In the genomic region with DNA sequence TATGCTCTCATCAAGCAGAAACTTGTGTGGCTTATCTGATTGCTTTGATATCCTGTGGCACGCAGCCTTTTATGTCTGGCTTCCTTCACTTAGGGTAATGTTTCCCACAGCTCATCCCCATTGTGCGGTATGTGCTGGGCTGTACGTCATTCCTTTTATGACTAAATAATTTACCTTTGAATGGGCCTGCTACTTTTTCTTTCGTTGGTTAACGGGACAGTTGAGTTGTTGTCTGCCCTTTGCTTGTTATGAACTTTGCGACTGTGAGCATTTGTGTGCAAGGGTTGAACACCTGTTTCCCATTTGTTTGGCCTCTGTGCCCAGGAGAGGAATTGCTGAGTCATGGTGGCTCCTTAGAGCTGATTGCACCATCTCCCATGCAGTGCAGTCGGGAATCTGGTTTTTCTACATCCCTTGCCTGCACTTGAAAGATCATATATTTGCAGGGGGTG, we compare ENCODE assay signal across 9 mouse cellular contexts. TPM values are rescaled to one million over a fixed set of nuclear protein-coding genes. Genes with fewer than 3 reads are reported as not detected.
DNase-seq lines count a peak whose midpoint lies in the region; ATAC-seq and TF ChIP-seq lines count a peak whose summit lies in the region.
"Had no signal": no experiment of that assay in that cellular context is flagged by ENCODE, and none has a peak within 500 bp of the region (broad histone marks: within the 10 kb centered on the region; RNA-seq: fewer than 3 reads in every experiment).

No protein-coding gene starts in this region.

- H3K4me3 ChIP-seq in liver, embryonic 13.5 days (replicated peaks) = no peak overlapping the region
- H3K4me3 ChIP-seq in midbrain, postnatal 0 days (ENCODE audit: low read depth, low read length) = no peak overlapping the region
- H3K4me3 ChIP-seq: stomach, embryonic 15.5 days had no signal

- H3K9me3 ChIP-seq in liver, embryonic 13.5 days (replicated peaks) = no peaks in the 10 kb centered on the region
- H3K9me3 ChIP-seq in midbrain, postnatal 0 days (ENCODE audit: low read length) = no peaks in the 10 kb centered on the region
- H3K9me3 ChIP-seq: stomach, embryonic 15.5 days had no signal

- H3K27ac ChIP-seq in liver, embryonic 13.5 days = peak overlapping the region; percentile 41; the same call in 1 of the 2 replicates
- H3K27ac ChIP-seq in midbrain, postnatal 0 days (ENCODE audit: low read depth, low read length) = no peak overlapping the region
- H3K27ac ChIP-seq: stomach, embryonic 15.5 days had no signal

- no peak for ATAC-seq in liver, embryonic 13.5 days (ENCODE audit: low read depth)
- ATAC-seq in midbrain, postnatal 0 days (ENCODE audit: low FRiP score) = no peak

- H3K9ac ChIP-seq in liver, embryonic 13.5 days = no peak overlapping the region
- no peak overlapping the region for H3K9ac ChIP-seq in midbrain, postnatal 0 days (replicated peaks; ENCODE audit: low read length, poor library complexity, severe bottlenecking)
- H3K9ac ChIP-seq: stomach, embryonic 15.5 days had no signal

- TF ChIP-seq CTCF in midbrain, postnatal 0 days (IDR thresholded peaks at IDR 0.05) = no peak

- DNase-seq in adrenal gland, adult 2 months = peak; percentile 41
- DNase-seq in adrenal gland, adult 8-10 months = no peak
- peak; percentile 43 to 63 for DNase-seq in urinary bladder, postnatal 36 days (ENCODE audit: low spot score in 2 of 2)
- DNase-seq in urinary bladder, postnatal 4 days (ENCODE audit: low spot score in 2 of 2) = no peak
- DNase-seq in liver, embryonic 13.5 days = no peak
- no peak for DNase-seq in layer of hippocampus, postnatal 14 days (ENCODE audit: low spot score in 2 of 2)
- DNase-seq in midbrain, postnatal 0 days (ENCODE audit: low spot score) = no peak
- DNase-seq in layer of hippocampus, postnatal 25 days (ENCODE audit: extremely low spot score in 1 of 2, low spot score in 1 of 2) = no peak

- WGBS in liver, embryonic 13.5 days (ENCODE audit: insufficient replicate concordance) = 44% methylated on average over 7 of the region's 7 CpGs
- WGBS in midbrain, postnatal 0 days = 58% methylated on average over 7 of the region's 7 CpGs

- H3K4me1 ChIP-seq in liver, embryonic 13.5 days (replicated peaks) = peaks cover 42% of the 10 kb centered on the region
- H3K4me1 ChIP-seq in midbrain, postnatal 0 days (ENCODE audit: insufficient read depth, low read length) = peaks cover 10% of the 10 kb centered on the region; the same call in 1 of the 2 replicates

- no peak overlapping the region for H3K4me2 ChIP-seq in liver, embryonic 13.5 days
- no peak overlapping the region for H3K4me2 ChIP-seq in midbrain, postnatal 0 days (ENCODE audit: low read depth, low read length, poor library complexity, severe bottlenecking)
- H3K4me2 ChIP-seq: stomach, embryonic 15.5 days had no signal

- H3K27me3 ChIP-seq in liver, embryonic 13.5 days = peaks cover 6% of the 10 kb centered on the region
- no peaks in the 10 kb centered on the region for H3K27me3 ChIP-seq in midbrain, postnatal 0 days (ENCODE audit: insufficient read depth, low read length)

- H3K36me3 ChIP-seq in liver, embryonic 13.5 days = peaks cover 12% of the 10 kb centered on the region; the same call in 1 of the 2 replicates
- peaks cover 35% of the 10 kb centered on the region for H3K36me3 ChIP-seq in midbrain, postnatal 0 days (ENCODE audit: insufficient read depth, low read length)
- H3K36me3 ChIP-seq: stomach, embryonic 15.5 days had no signal

RNA-seq across cellular contexts. Expression of a gene that starts 4.1 kb away (rescaled TPM):
- total RNA-seq in adrenal gland, adult 2 months (2021) = 10 to 100 TPM; 44.7 to 58.5 TPM
- 30.0 and 31.1 TPM in 2 replicates for polyA plus RNA-seq in adrenal gland, adult 2 months (2012; rRNA removed)
- 10 to 100 TPM; 60.8 to 69.9 (median 67.4) TPM for total RNA-seq in adrenal gland, adult 8-10 months (2022)
- polyA plus RNA-seq in liver, embryonic 13.5 days (2015; fragmentation: Nextera tagmentation; extraction: Ambion mirVana) = 7.4 and 8.0 TPM in 2 replicates
- total RNA-seq in layer of hippocampus, postnatal 14 days (2021) = 100 to 1,000 TPM in 1 of 2 experiments, 10 to 100 TPM in 1; 99.5 to 101 TPM
- total RNA-seq in midbrain, postnatal 0 days (2014; rRNA removed) = 39.4 and 43.0 TPM in 2 replicates
- polyA plus RNA-seq in midbrain, postnatal 0 days (2015; fragmentation: Nextera tagmentation; extraction: Ambion mirVana) = 56.6 and 60.4 TPM in 2 replicates
- 100 to 1,000 TPM; 104 to 117 TPM for total RNA-seq in layer of hippocampus, postnatal 25 days (2021)

RNA-seq across cellular contexts. Expression of a gene that starts 14.6 kb away (rescaled TPM):
- total RNA-seq in adrenal gland, adult 2 months (2021) = under 1 TPM; 0.09 to 0.21 TPM
- 0.32 and 0.33 TPM in 2 replicates for polyA plus RNA-seq in adrenal gland, adult 2 months (2012; rRNA removed)
- under 1 TPM; 0.20 to 0.40 (median 0.31) TPM for total RNA-seq in adrenal gland, adult 8-10 months (2022)
- polyA plus RNA-seq in liver, embryonic 13.5 days (2015; fragmentation: Nextera tagmentation; extraction: Ambion mirVana) = 0.07 TPM in 2 replicates
- total RNA-seq in layer of hippocampus, postnatal 14 days (2021) = 10 to 100 TPM; 45.8 to 48.1 TPM
- total RNA-seq in midbrain, postnatal 0 days (2014; rRNA removed) = 29.4 and 39.3 TPM in 2 replicates
- 18.4 and 20.7 TPM in 2 replicates for polyA plus RNA-seq in midbrain, postnatal 0 days (2015; fragmentation: Nextera tagmentation; extraction: Ambion mirVana)
- 10 to 100 TPM; 54.7 to 57.0 TPM for total RNA-seq in layer of hippocampus, postnatal 25 days (2021)

RNA-seq across cellular contexts. Expression of a gene that starts 15.9 kb away (rescaled TPM):
- 10 to 100 TPM; 17.0 to 22.0 TPM for total RNA-seq in adrenal gland, adult 2 months (2021)
- 90.8 and 103 TPM in 2 replicates for polyA plus RNA-seq in adrenal gland, adult 2 months (2012; rRNA removed)
- 10 to 100 TPM; 17.5 to 29.1 (median 24.0) TPM for total RNA-seq in adrenal gland, adult 8-10 months (2022)
- 5.3 and 6.2 TPM in 2 replicates for polyA plus RNA-seq in liver, embryonic 13.5 days (2015; fragmentation: Nextera tagmentation; extraction: Ambion mirVana)
- total RNA-seq in layer of hippocampus, postnatal 14 days (2021) = 1 to 10 TPM; 3.4 to 3.8 TPM
- 4.7 and 11.6 TPM in 2 replicates for total RNA-seq in midbrain, postnatal 0 days (2014; rRNA removed)
- 4.1 and 4.2 TPM in 2 replicates for polyA plus RNA-seq in midbrain, postnatal 0 days (2015; fragmentation: Nextera tagmentation; extraction: Ambion mirVana)
- total RNA-seq in layer of hippocampus, postnatal 25 days (2021) = 1 to 10 TPM; 6.0 to 6.3 TPM

RNA-seq across cellular contexts. Expression of a gene that starts 28.9 kb away (rescaled TPM):
- 1 to 10 TPM; 1.1 to 1.9 TPM for total RNA-seq in adrenal gland, adult 2 months (2021)
- polyA plus RNA-seq in adrenal gland, adult 2 months (2012; rRNA removed) = 4.0 TPM in 2 replicates
- 1 to 10 TPM in 3 of 4 experiments, under 1 TPM in 1; 0.74 to 1.9 (median 1.1) TPM for total RNA-seq in adrenal gland, adult 8-10 months (2022)
- 0.16 and 0.20 TPM in 2 replicates for polyA plus RNA-seq in liver, embryonic 13.5 days (2015; fragmentation: Nextera tagmentation; extraction: Ambion mirVana)
- under 1 TPM; 0.36 to 0.81 TPM for total RNA-seq in layer of hippocampus, postnatal 14 days (2021)
- total RNA-seq in midbrain, postnatal 0 days (2014; rRNA removed) = 0.49 TPM in 1 of 2 replicates, not detected in the other
- 0.48 and 0.77 TPM in 2 replicates for polyA plus RNA-seq in midbrain, postnatal 0 days (2015; fragmentation: Nextera tagmentation; extraction: Ambion mirVana)
- total RNA-seq in layer of hippocampus, postnatal 25 days (2021) = under 1 TPM; 0.22 to 0.52 TPM

RNA-seq across cellular contexts. Expression of a gene that starts 44.3 kb away (rescaled TPM):
- total RNA-seq in adrenal gland, adult 2 months (2021) = 100 to 1,000 TPM in 1 of 2 experiments, 10 to 100 TPM in 1; 99.9 to 116 TPM
- polyA plus RNA-seq in adrenal gland, adult 2 months (2012; rRNA removed) = 44.9 and 53.6 TPM in 2 replicates
- total RNA-seq in adrenal gland, adult 8-10 months (2022) = 100 to 1,000 TPM in 1 of 4 experiments, 10 to 100 TPM in 3; 81.3 to 119 (median 96.3) TPM
- 47.5 and 54.9 TPM in 2 replicates for polyA plus RNA-seq in liver, embryonic 13.5 days (2015; fragmentation: Nextera tagmentation; extraction: Ambion mirVana)
- total RNA-seq in layer of hippocampus, postnatal 14 days (2021) = 10 to 100 TPM; 79.0 to 80.5 TPM
- total RNA-seq in midbrain, postnatal 0 days (2014; rRNA removed) = 71.9 and 74.1 TPM in 2 replicates
- 111 and 120 TPM in 2 replicates for polyA plus RNA-seq in midbrain, postnatal 0 days (2015; fragmentation: Nextera tagmentation; extraction: Ambion mirVana)
- total RNA-seq in layer of hippocampus, postnatal 25 days (2021) = 10 to 100 TPM; 76.8 to 85.4 TPM

Comparison
In these comparisons a context has a peak if more than half of its experiments do, and no peak if none do; other contexts are left out.
1. DNase-seq: peak in adrenal gland, adult 2 months (single experiment) and urinary bladder, postnatal 36 days (2 of 2); none in adrenal gland, adult 8-10 months (single experiment), urinary bladder, postnatal 4 days (0 of 2), liver, embryonic 13.5 days (single experiment), layer of hippocampus, postnatal 14 days (0 of 2), midbrain, postnatal 0 days (single experiment) and layer of hippocampus, postnatal 25 days (0 of 2).
2. RNA of a gene that starts 14.6 kb away (total RNA-seq): 54.7 to 57.0 TPM in layer of hippocampus, postnatal 25 days, 45.8 to 48.1 TPM in layer of hippocampus, postnatal 14 days and 29.4 to 39.3 TPM in midbrain, postnatal 0 days; 0.20 to 0.40 TPM in adrenal gland, adult 8-10 months and 0.09 to 0.21 TPM in adrenal gland, adult 2 months; every median in the first group is over 10 times any median in the second.